Mouse (Mus musculus) lung, embryonic 14.5 days (tissue): ENCODE results near the gene Prg3. TPM values are rescaled to one million over a fixed set of nuclear protein-coding genes. Genes with fewer than 3 reads are reported as not detected.

Experiments used
- ATAC-seq: fragments of 200-750 bp; cut with Nextera tagmentation; 2 replicates; pipeline ENCODE4 v1.8.0; 2017; ENCODE audit warnings: mild to moderate bottlenecking, moderate TSS enrichment, moderate library complexity; ENCODE audit not compliant: insufficient read depth
- DNase-seq: peaks from one replicate; pipeline ENCODE4 v3.0.0-alpha.2; 2015
- H3K27ac ChIP-seq: fragments of 300-500 bp; sonication (generic); 2 replicates; pipeline ENCODE4 v1.5.1; 2014; ENCODE audit warnings: low read depth, mild to moderate bottlenecking, moderate library complexity
- H3K27me3 ChIP-seq: fragments of 300-500 bp; sonication (generic); 2 replicates; pipeline ENCODE4 v1.6.1; 2014; ENCODE audit warnings: low read length, control low read depth; ENCODE audit not compliant: insufficient read depth
- H3K36me3 ChIP-seq: fragments of 300-500 bp; sonication (generic); 2 replicates; pipeline ENCODE4 v1.6.1; 2014; ENCODE audit warnings: control low read depth; ENCODE audit not compliant: insufficient read depth
- H3K4me1 ChIP-seq: fragments of 300-500 bp; sonication (generic); 2 replicates; pipeline ENCODE4 v1.6.1; 2014; ENCODE audit warnings: antibody characterized with exemption, control low read depth; ENCODE audit not compliant: insufficient read depth
- H3K4me2 ChIP-seq: fragments of 300-500 bp; sonication (generic); 2 replicates; pipeline ENCODE4 v1.6.1; 2014; ENCODE audit warnings: mild to moderate bottlenecking
- H3K4me3 ChIP-seq: fragments of 300-500 bp; sonication (generic); 2 replicates; pipeline ENCODE4 v1.5.1; 2014; ENCODE audit warnings: low read depth, low read length
- H3K9ac ChIP-seq: fragments of 300-500 bp; sonication (generic); 2 replicates; pipeline ENCODE4 v1.6.1; 2014
- H3K9me3 ChIP-seq: fragments of 300-500 bp; sonication (generic); 2 replicates; pipeline ENCODE4 v1.6.1; 2016; ENCODE audit warnings: low read depth, low read length, control low read depth
- CTCF ChIP-seq: IDR thresholded peaks from 2 replicates; pipeline ENCODE4 v1.5.1; 2016; ENCODE audit warnings: antibody characterized with exemption, low read depth
- WGBS: fragments of 180-500 bp; shearing (Covaris S2); extraction: QIAGEN DNeasy Blood & Tissue Kit; methylation state at CpG from one replicate; pipeline ENCODE4 v1.1.7; 2014; 5-methylcytosine and 5-hydroxymethylcytosine counted together
- polyA plus RNA-seq: library from polyadenylated mRNA; unstranded; fragments of >200 nt; fragmentation: Nextera tagmentation; extraction: Ambion mirVana; gene quantifications from 2 replicates; pipeline ENCODE4 v1.2.1, GENCODE M21; 2014

Prg3 gene
- polyA plus RNA-seq, 1 experiment from 2014 or later = not detected

- DNase-seq (peak; percentile 98), ATAC-seq (peak; percentile 97)
- Histone ChIP-seq H3K4me1 (peaks cover 14% of the 10 kb centered on the region; the same call in 1 of the 2 replicates), H3K36me3 (peaks cover 38% of the 10 kb centered on the region), H3K4me2 (peak within 1 kb of the TSS; percentile 76), H3K9ac (peak within 1 kb of the TSS; percentile 88), H3K4me3 (peak within 1 kb of the TSS; percentile 74), H3K27me3 (no peaks in the 10 kb centered on the region), H3K27ac (peak within 1 kb of the TSS; percentile 86), H3K9me3 (no peaks in the 10 kb centered on the region)
- WGBS = under 1% methylated on average over 66 of the region's 66 CpGs
- no peak for TF ChIP-seq CTCF
Measured at GRCm38 (mm10) chr2:85037047-85038026, 49.3 kb downstream of the Prg3 start, which contains the start of the genes Ssrp1 and P2rx3. Ssrp1 (plus strand) TSS chr2:85037234. P2rx3 (minus strand) TSS chr2:85037462.

GRCm38 (mm10) chr2:85038336-85038735, 50.3 kb downstream of the Prg3 start:
- no peaks in the 10 kb centered on the region for H3K27me3 ChIP-seq
- peak overlapping the region; percentile 88 for H3K9ac ChIP-seq
- peak overlapping the region; percentile 76 for H3K4me2 ChIP-seq
- 75% methylated on average over 13 of the region's 13 CpGs for WGBS
- no peaks in the 10 kb centered on the region for H3K9me3 ChIP-seq
- H3K4me3 ChIP-seq = peak overlapping the region; percentile 74
- peaks cover 48% of the 10 kb centered on the region for H3K36me3 ChIP-seq
- TF ChIP-seq CTCF = no peak
- DNase-seq = no peak
- peaks cover 14% of the 10 kb centered on the region; the same call in 1 of the 2 replicates for H3K4me1 ChIP-seq
- H3K27ac ChIP-seq = peak overlapping the region; percentile 21; the same call in 1 of the 2 replicates
- no peak for ATAC-seq

Other genes with a start within 250 kb of the Prg3 start
- gene Gm19426, start 244.6 kb upstream of the Prg3 start, polyA plus RNA-seq = 4.7 and 4.9 TPM in 2 replicates
- gene Serping1, start 212.8 kb upstream of the Prg3 start, polyA plus RNA-seq = 65.4 and 70.3 TPM in 2 replicates
- 39.1 and 40.0 TPM in 2 replicates for gene Ube2l6, start 189.4 kb upstream of the Prg3 start, polyA plus RNA-seq
- 0.11 and 0.24 TPM in 2 replicates for gene Smtnl1, start 165.6 kb upstream of the Prg3 start, polyA plus RNA-seq
- 55.4 and 58.7 TPM in 2 replicates for gene Timm10, start 161.2 kb upstream of the Prg3 start, polyA plus RNA-seq
- gene Slc43a1, start 149.4 kb upstream of the Prg3 start, polyA plus RNA-seq = 18.8 and 20.2 TPM in 2 replicates
- 1.1 and 1.2 TPM in 2 replicates for gene Rtn4rl2, start 101.5 kb upstream of the Prg3 start, polyA plus RNA-seq
- gene Slc43a3, start 51.6 kb upstream of the Prg3 start, polyA plus RNA-seq = 77.4 and 78.9 TPM in 2 replicates
- gene Prg2, start 7.8 kb upstream of the Prg3 start, polyA plus RNA-seq = 0.23 TPM in 1 of 2 replicates, not detected in the other
- gene Ssrp1, start 49.0 kb downstream of the Prg3 start, polyA plus RNA-seq = 346 and 352 TPM in 2 replicates
- 0.43 and 0.77 TPM in 2 replicates for gene P2rx3, start 49.2 kb downstream of the Prg3 start, polyA plus RNA-seq
- gene Tnks1bp1, start 59.8 kb downstream of the Prg3 start, polyA plus RNA-seq = 10.6 and 13.7 TPM in 2 replicates
- gene Aplnr, start 148.0 kb downstream of the Prg3 start, polyA plus RNA-seq = 143 and 148 TPM in 2 replicates
- 0.09 and 0.33 TPM in 2 replicates for gene Lrrc55, start 209.0 kb downstream of the Prg3 start, polyA plus RNA-seq